15 mouse cellular contexts compared by ENCODE assay signal in the genomic region with DNA sequence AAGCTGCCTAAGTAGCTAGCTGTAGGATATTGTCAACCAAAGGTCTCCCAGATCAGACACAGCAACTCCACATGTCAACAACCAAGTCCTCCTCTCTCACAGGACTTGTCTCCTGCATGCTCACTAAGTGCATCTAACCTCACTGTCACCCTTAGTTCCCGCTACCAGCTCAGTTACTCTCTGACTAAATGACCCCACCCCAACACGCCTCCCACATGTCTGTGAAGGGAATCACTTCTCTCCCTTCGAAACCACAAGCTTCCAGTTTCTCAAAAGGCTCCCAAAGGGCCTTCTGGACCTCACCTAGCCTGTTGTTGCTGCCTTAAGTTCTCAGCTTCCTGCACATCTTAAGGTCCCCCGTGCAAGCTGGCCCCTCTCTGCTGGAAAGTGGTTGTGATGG. TPM values are rescaled to one million over a fixed set of nuclear protein-coding genes. Genes with fewer than 3 reads are reported as not detected.
DNase-seq lines count a peak whose midpoint lies in the region; ATAC-seq and TF ChIP-seq lines count a peak whose summit lies in the region.
"Had no signal": no experiment of that assay in that cellular context is flagged by ENCODE, and none has a peak within 500 bp of the region (broad histone marks: within the 10 kb centered on the region; RNA-seq: fewer than 3 reads in every experiment).

No protein-coding gene starts in this region.

- peak overlapping the region; percentile 53; the same call in 1 of the 2 replicates for H3K27ac ChIP-seq in forebrain, embryonic 10.5 days
- H3K27ac ChIP-seq in forebrain, embryonic 12.5 days: no peak overlapping the region
- H3K27ac ChIP-seq in intestine, postnatal 0 days (ENCODE audit: low read depth, low read length): peak overlapping the region; percentile 65
- no peak overlapping the region for H3K27ac ChIP-seq in hindbrain, postnatal 0 days
- H3K27ac ChIP-seq: gastrocnemius, adult 2 months; hindbrain, embryonic 14.5 days; kidney, postnatal 0 days; limb, embryonic 12.5 days; stomach, postnatal 0 days had no signal

- no peak overlapping the region for H3K4me3 ChIP-seq in forebrain, embryonic 10.5 days
- H3K4me3 ChIP-seq in forebrain, embryonic 12.5 days (replicated peaks): no peak overlapping the region
- H3K4me3 ChIP-seq in intestine, postnatal 0 days (ENCODE audit: low read depth, low read length): no peak overlapping the region
- H3K4me3 ChIP-seq in hindbrain, postnatal 0 days (ENCODE audit: low read length): no peak overlapping the region
- H3K4me3 ChIP-seq: gastrocnemius, adult 2 months; limb, embryonic 12.5 days had no signal

- no peaks in the 10 kb centered on the region for H3K9me3 ChIP-seq in forebrain, embryonic 10.5 days
- H3K9me3 ChIP-seq in forebrain, embryonic 12.5 days: no peaks in the 10 kb centered on the region
- no peaks in the 10 kb centered on the region for H3K9me3 ChIP-seq in intestine, postnatal 0 days (ENCODE audit: control insufficient read depth)
- no peaks in the 10 kb centered on the region for H3K9me3 ChIP-seq in hindbrain, postnatal 0 days (ENCODE audit: low read length)
- H3K9me3 ChIP-seq: limb, embryonic 12.5 days had no signal

- WGBS in forebrain, embryonic 10.5 days: 94% methylated on average over 4 of the region's 4 CpGs
- 93% methylated on average over 4 of the region's 4 CpGs for WGBS in forebrain, embryonic 12.5 days
- WGBS in intestine, postnatal 0 days: 82% methylated on average over 4 of the region's 4 CpGs
- WGBS in hindbrain, postnatal 0 days: 90% methylated on average over 4 of the region's 4 CpGs

- H3K4me2 ChIP-seq in forebrain, embryonic 12.5 days: no peak overlapping the region
- H3K4me2 ChIP-seq in intestine, postnatal 0 days (replicated peaks; ENCODE audit: low read depth): peak overlapping the region; percentile 31; the same call in 1 of the 2 replicates
- no peak overlapping the region for H3K4me2 ChIP-seq in hindbrain, postnatal 0 days (ENCODE audit: low read depth, low read length)
- H3K4me2 ChIP-seq: hindbrain, embryonic 14.5 days; limb, embryonic 12.5 days had no signal

- no peak for TF ChIP-seq CTCF in intestine, postnatal 0 days (IDR thresholded peaks at IDR 0.05; ENCODE audit: low read depth)
- TF ChIP-seq CTCF in hindbrain, postnatal 0 days (IDR thresholded peaks at IDR 0.05; ENCODE audit: low read depth): no peak

- H3K9ac ChIP-seq in forebrain, embryonic 12.5 days: no peak overlapping the region
- no peak overlapping the region for H3K9ac ChIP-seq in intestine, postnatal 0 days (ENCODE audit: low read depth, low read length)
- no peak overlapping the region for H3K9ac ChIP-seq in hindbrain, postnatal 0 days (replicated peaks; ENCODE audit: low read length)
- H3K9ac ChIP-seq: hindbrain, embryonic 14.5 days; limb, embryonic 12.5 days had no signal

- no peak for DNase-seq in forebrain, embryonic 10.5 days (ENCODE audit: extremely low spot score, low spot score)
- DNase-seq in natural killer cell, adult 2 months (ENCODE audit: low spot score in 2 of 2): no peak
- no peak for DNase-seq in hindbrain, postnatal 0 days (ENCODE audit: low spot score)
- no peak for DNase-seq in urinary bladder, postnatal 36 days (ENCODE audit: low spot score in 2 of 2)
- DNase-seq: cerebellum, adult 11-12 months; gastrocnemius, adult 2 months had no signal

- peaks cover 11% of the 10 kb centered on the region for H3K4me1 ChIP-seq in forebrain, embryonic 10.5 days
- H3K4me1 ChIP-seq in forebrain, embryonic 12.5 days: peaks cover 10% of the 10 kb centered on the region
- H3K4me1 ChIP-seq in intestine, postnatal 0 days (replicated peaks; ENCODE audit: control insufficient read depth, insufficient read depth, low read length): peaks cover 7% of the 10 kb centered on the region; the same call in 1 of the 2 replicates
- H3K4me1 ChIP-seq in hindbrain, postnatal 0 days (ENCODE audit: insufficient read depth, low read length): no peaks in the 10 kb centered on the region
- H3K4me1 ChIP-seq: limb, embryonic 12.5 days had no signal

- no peaks in the 10 kb centered on the region for H3K27me3 ChIP-seq in forebrain, embryonic 10.5 days (ENCODE audit: poor library complexity, severe bottlenecking)
- no peaks in the 10 kb centered on the region for H3K27me3 ChIP-seq in forebrain, embryonic 12.5 days
- no peaks in the 10 kb centered on the region for H3K27me3 ChIP-seq in intestine, postnatal 0 days (replicated peaks; ENCODE audit: control insufficient read depth, insufficient read depth, low read length)
- H3K27me3 ChIP-seq in hindbrain, postnatal 0 days (ENCODE audit: insufficient read depth, low read length): no peaks in the 10 kb centered on the region
- H3K27me3 ChIP-seq: limb, embryonic 12.5 days had no signal

- no peaks in the 10 kb centered on the region for H3K36me3 ChIP-seq in forebrain, embryonic 10.5 days (replicated peaks)
- H3K36me3 ChIP-seq in forebrain, embryonic 12.5 days (replicated peaks): no peaks in the 10 kb centered on the region
- no peaks in the 10 kb centered on the region for H3K36me3 ChIP-seq in intestine, postnatal 0 days (ENCODE audit: control insufficient read depth, insufficient read depth)
- H3K36me3 ChIP-seq in hindbrain, postnatal 0 days (ENCODE audit: insufficient read depth, low read length): no peaks in the 10 kb centered on the region
- H3K36me3 ChIP-seq: limb, embryonic 12.5 days had no signal

- ATAC-seq in forebrain, embryonic 12.5 days (ENCODE audit: low FRiP score): no peak
- peak; percentile 13 for ATAC-seq in activated CD4-positive, CD25-positive, alpha-beta regulatory T cell, adult 4 months
- no peak for ATAC-seq in intestine, postnatal 0 days
- ATAC-seq in megakaryocyte, adult 5-6 weeks (ENCODE audit: poor library complexity, severe bottlenecking): peak; percentile 75
- no peak for ATAC-seq in hindbrain, postnatal 0 days

RNA-seq across cellular contexts. Expression of gene Hipk2, which starts 25.2 kb away (rescaled TPM):
- polyA plus RNA-seq in forebrain, embryonic 10.5 days (2016; fragmentation: Nextera tagmentation; extraction: Ambion mirVana): 26.4 and 29.0 TPM in 2 replicates
- 36.6 and 37.2 TPM in 2 replicates for polyA plus RNA-seq in forebrain, embryonic 12.5 days (2016; fragmentation: Nextera tagmentation; extraction: Ambion mirVana)
- 10 to 100 TPM; 21.7 to 22.4 TPM for polyA plus RNA-seq in activated CD4-positive, CD25-positive, alpha-beta regulatory T cell, adult 4 months (2017; shearing (Covaris generic))
- polyA plus RNA-seq in intestine, postnatal 0 days (2015; fragmentation: Nextera tagmentation; extraction: Ambion mirVana): 12.0 and 15.4 TPM in 2 replicates
- 54.5 and 60.9 TPM in 2 replicates for total RNA-seq in megakaryocyte, adult 5-6 weeks (2015)
- total RNA-seq in megakaryocyte, adult 5-6 weeks (2017): 9.5 and 21.8 TPM in 2 replicates
- total RNA-seq in hindbrain, postnatal 0 days (2014; rRNA removed): 60.3 and 67.8 TPM in 2 replicates
- polyA plus RNA-seq in hindbrain, postnatal 0 days (2015; fragmentation: Nextera tagmentation; extraction: Ambion mirVana): 24.9 and 25.3 TPM in 2 replicates

RNA-seq across cellular contexts. Expression of gene Tbxas1, which starts 25.9 kb away (rescaled TPM):
- 0.98 and 1.4 TPM in 2 replicates for polyA plus RNA-seq in forebrain, embryonic 10.5 days (2016; fragmentation: Nextera tagmentation; extraction: Ambion mirVana)
- polyA plus RNA-seq in forebrain, embryonic 12.5 days (2016; fragmentation: Nextera tagmentation; extraction: Ambion mirVana): 1.5 and 1.8 TPM in 2 replicates
- under 1 TPM; 0.12 to 0.13 TPM for polyA plus RNA-seq in activated CD4-positive, CD25-positive, alpha-beta regulatory T cell, adult 4 months (2017; shearing (Covaris generic))
- 2.1 and 2.9 TPM in 2 replicates for polyA plus RNA-seq in intestine, postnatal 0 days (2015; fragmentation: Nextera tagmentation; extraction: Ambion mirVana)
- total RNA-seq in megakaryocyte, adult 5-6 weeks (2015): 22.3 and 25.1 TPM in 2 replicates
- total RNA-seq in megakaryocyte, adult 5-6 weeks (2017): 33.0 and 43.3 TPM in 2 replicates
- total RNA-seq in hindbrain, postnatal 0 days (2014; rRNA removed): 2.0 and 4.3 TPM in 2 replicates
- polyA plus RNA-seq in hindbrain, postnatal 0 days (2015; fragmentation: Nextera tagmentation; extraction: Ambion mirVana): 2.1 and 2.4 TPM in 2 replicates
- total RNA-seq: ES-E14 had no signal

Comparison
In these comparisons a context has a peak if more than half of its experiments do, and no peak if none do; other contexts are left out.
1. H3K27ac ChIP-seq: peak in forebrain, embryonic 10.5 days (single experiment) and intestine, postnatal 0 days (single experiment); none in forebrain, embryonic 12.5 days (single experiment) and hindbrain, postnatal 0 days (single experiment).
2. ATAC-seq: peak in activated CD4-positive, CD25-positive, alpha-beta regulatory T cell, adult 4 months (single experiment) and megakaryocyte, adult 5-6 weeks (single experiment); none in forebrain, embryonic 12.5 days (single experiment), intestine, postnatal 0 days (single experiment) and hindbrain, postnatal 0 days (single experiment).